12 mouse cellular contexts compared by ENCODE assay signal in genomic region chr2:132059919-132060318, GRCm38 (mm10). TPM values are rescaled to one million over a fixed set of nuclear protein-coding genes. Genes with fewer than 3 reads are reported as not detected.
DNase-seq lines count a peak whose midpoint lies in the region; ATAC-seq and TF ChIP-seq lines count a peak whose summit lies in the region.
"Had no signal": no experiment of that assay in that cellular context is flagged by ENCODE, and none has a peak within 500 bp of the region (broad histone marks: within the 10 kb centered on the region; RNA-seq: fewer than 3 reads in every experiment).

No protein-coding gene starts in this region.

- DNase-seq in kidney, adult 2 months: no peak
- peak; percentile 41 to 44 for DNase-seq in right cerebral cortex, adult 2 months (ENCODE audit: low spot score in 2 of 2)
- DNase-seq in right cerebral cortex, adult 18-20 months: no peak
- peak; percentile 76 for DNase-seq in brain, adult 2 months (ENCODE audit: low read depth, low spot score)
- DNase-seq in thymus, postnatal 36 days: peak; percentile 26 to 28
- DNase-seq in yolk sac, embryonic 10.5 days (ENCODE audit: low spot score): no peak
- DNase-seq: adrenal gland, postnatal 14 days; cerebellum, postnatal 14 days had no signal

- no peak overlapping the region for H3K9ac ChIP-seq in kidney, embryonic 14.5 days (ENCODE audit: low read depth, low read length)
- H3K9ac ChIP-seq: hindbrain, embryonic 15.5 days; liver, embryonic 15.5 days; midbrain, embryonic 12.5 days had no signal

- no peak for ATAC-seq in kidney, embryonic 14.5 days (ENCODE audit: low FRiP score, low TSS enrichment)

- no peak overlapping the region for H3K4me2 ChIP-seq in kidney, embryonic 14.5 days (replicated peaks; ENCODE audit: low read depth, low read length)
- H3K4me2 ChIP-seq: hindbrain, embryonic 15.5 days; liver, embryonic 15.5 days; midbrain, embryonic 12.5 days had no signal

- H3K4me1 ChIP-seq in kidney, adult 2 months (ENCODE audit: control insufficient read depth, insufficient read depth, low read length): no peaks in the 10 kb centered on the region
- H3K4me1 ChIP-seq in kidney, embryonic 14.5 days (ENCODE audit: control insufficient read depth, insufficient read depth, low read length): 0 out of 2 replicates have a peak, but pooled peaks cover 6% of the 10 kb centered on the region
- H3K4me1 ChIP-seq: hindbrain, embryonic 15.5 days; liver, embryonic 15.5 days; midbrain, embryonic 12.5 days had no signal

- no peaks in the 10 kb centered on the region for H3K27me3 ChIP-seq in kidney, adult 2 months (replicated peaks; ENCODE audit: control insufficient read depth, insufficient read depth, low read length)
- H3K27me3 ChIP-seq in kidney, embryonic 14.5 days (ENCODE audit: control insufficient read depth, insufficient read depth, low read length): no peaks in the 10 kb centered on the region
- H3K27me3 ChIP-seq: hindbrain, embryonic 15.5 days; liver, embryonic 15.5 days; midbrain, embryonic 12.5 days had no signal

- WGBS in kidney, adult 2 months: 92% methylated on average over 8 of the region's 8 CpGs
- WGBS in kidney, embryonic 14.5 days: 90% methylated on average over 8 of the region's 8 CpGs

- no peak overlapping the region for H3K27ac ChIP-seq in kidney, adult 2 months (ENCODE audit: insufficient read depth, low read depth, low read length)
- H3K27ac ChIP-seq in kidney, embryonic 14.5 days (ENCODE audit: low read depth, low read length): no peak overlapping the region
- H3K27ac ChIP-seq: hindbrain, embryonic 15.5 days; liver, embryonic 15.5 days; midbrain, embryonic 12.5 days had no signal

- no peaks in the 10 kb centered on the region; the same call in 1 of the 2 replicates for H3K36me3 ChIP-seq in kidney, adult 2 months (ENCODE audit: control insufficient read depth, insufficient read depth, low read length)
- H3K36me3 ChIP-seq in kidney, embryonic 14.5 days (ENCODE audit: control insufficient read depth, insufficient read depth, low read length): peaks cover 17% of the 10 kb centered on the region

- H3K4me3 ChIP-seq in kidney, adult 2 months (ENCODE audit: insufficient read depth, low read depth, low read length): no peak overlapping the region
- H3K4me3 ChIP-seq in kidney, embryonic 14.5 days (ENCODE audit: low read length): no peak overlapping the region
- H3K4me3 ChIP-seq: hindbrain, embryonic 15.5 days; liver, embryonic 15.5 days; midbrain, embryonic 12.5 days had no signal

- peak; percentile 45; the same call in 1 of the 2 replicates for TF ChIP-seq CTCF in kidney, adult 2 months (conservative IDR thresholded peaks at IDR 0.05; ENCODE audit: insufficient read depth, insufficient read length, low read depth, low read length)

- H3K9me3 ChIP-seq in kidney, embryonic 14.5 days (ENCODE audit: control insufficient read depth, low read length): no peaks in the 10 kb centered on the region
- H3K9me3 ChIP-seq: hindbrain, embryonic 15.5 days; liver, embryonic 15.5 days; midbrain, embryonic 12.5 days had no signal

- no peak for TF ChIP-seq POLR2A in kidney, adult 2 months (IDR thresholded peaks at IDR 0.05; ENCODE audit: low read depth, low read length)

RNA-seq across cellular contexts. Expression of gene Rassf2, which starts 29.9 kb away (rescaled TPM):
- 4.6 and 9.2 TPM in 2 replicates for polyA plus RNA-seq in kidney, adult 2 months (2012; rRNA removed)
- polyA plus RNA-seq in kidney, embryonic 14.5 days (2014; fragmentation: Nextera tagmentation; extraction: Ambion mirVana): 5.3 and 9.9 TPM in 2 replicates

Comparison
In these comparisons a context has a peak if more than half of its experiments do, and no peak if none do; other contexts are left out.
1. DNase-seq: peak in right cerebral cortex, adult 2 months (2 of 2), brain, adult 2 months (single experiment) and thymus, postnatal 36 days (2 of 2); none in kidney, adult 2 months (single experiment), right cerebral cortex, adult 18-20 months (single experiment) and yolk sac, embryonic 10.5 days (single experiment).